Mouse (Mus musculus): ENCODE data around the gene Rpl19.

Gene Rpl19

DNA sequence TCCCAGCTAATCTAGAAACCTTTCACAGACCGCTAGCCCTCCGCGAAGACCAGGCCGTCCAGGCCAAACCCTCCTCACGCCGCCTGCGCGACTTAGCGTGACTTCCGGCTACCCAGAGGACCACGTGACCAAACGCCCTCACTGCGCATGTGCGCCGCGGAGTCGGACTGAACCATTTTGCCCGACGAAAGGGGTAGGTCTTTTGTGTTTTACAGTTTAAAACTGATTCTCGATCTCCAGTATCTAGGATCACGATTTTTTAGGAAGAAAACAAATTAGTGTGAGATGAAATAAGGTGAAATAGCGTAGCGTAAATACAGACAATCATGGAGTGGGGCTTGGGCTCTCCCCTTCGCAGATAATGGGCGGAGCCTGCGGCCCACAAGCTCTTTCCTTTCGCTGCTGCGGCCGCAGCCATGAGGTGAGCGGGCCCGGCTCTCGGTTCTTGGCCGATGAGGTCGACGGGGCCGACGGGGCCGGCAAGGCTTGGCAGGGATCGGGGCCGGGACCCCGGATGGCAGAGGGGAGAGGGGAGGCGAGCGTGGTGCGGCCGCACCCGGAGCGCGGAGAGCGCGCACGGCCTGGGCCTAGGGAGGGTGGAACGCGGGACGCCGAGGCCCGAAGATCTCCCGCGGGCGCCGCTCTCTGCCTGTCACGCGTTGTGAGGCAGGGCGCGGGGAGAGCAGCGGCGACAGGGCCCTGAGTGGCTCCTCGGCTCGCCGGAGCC lies at the start of gene Rpl19:
Gene Rpl19, plus strand, starts transcription at position 141 of the 727 bp plus-strand sequence.
- in situ Hi-C loops (cut with MboI, MseI), result no loop called here

DNA sequence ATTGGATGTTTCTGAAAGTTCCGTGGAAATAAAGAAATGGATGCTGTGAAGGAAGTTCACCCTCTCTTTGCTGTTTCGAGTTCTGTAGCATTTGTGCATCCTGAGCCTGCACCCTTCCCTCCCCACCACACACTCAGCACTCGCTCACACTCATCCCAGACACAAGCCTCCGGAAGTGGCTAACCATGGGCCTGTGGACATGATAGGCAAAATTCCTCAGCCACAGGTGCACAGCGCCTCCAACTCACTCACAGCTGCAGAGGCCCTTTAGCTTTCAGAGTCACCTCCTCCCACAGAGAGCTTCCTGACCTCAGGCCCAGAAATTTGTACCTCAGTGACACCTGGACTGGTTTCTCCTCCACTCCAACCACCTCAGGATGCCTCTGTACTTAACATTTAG lies 48.7 kb upstream of the Rpl19 start:
- in situ Hi-C loops (cut with MboI, MseI), result no loop called here

DNA sequence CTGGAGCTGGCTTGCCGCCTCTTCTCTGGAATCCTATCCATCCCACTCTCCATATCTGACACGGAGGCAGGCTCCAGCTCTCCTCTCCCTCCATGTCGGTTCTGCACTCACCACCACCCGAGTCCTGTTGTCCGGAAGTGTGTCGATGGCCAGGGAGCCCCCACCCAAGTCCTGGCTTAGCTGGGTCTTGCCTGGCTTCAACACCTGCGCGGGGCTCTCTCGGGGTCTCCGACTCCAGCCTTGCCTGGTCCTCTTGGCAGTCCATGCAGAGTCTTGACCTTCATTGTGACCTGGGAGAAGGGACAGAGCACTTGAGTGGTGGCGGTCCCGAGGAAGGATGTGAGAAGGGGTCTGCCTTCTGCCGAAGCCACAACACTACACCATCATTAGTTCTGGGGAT lies 48.1 kb upstream of the Rpl19 start:
- in situ Hi-C loops (cut with MboI, MseI), result no loop called here

DNA sequence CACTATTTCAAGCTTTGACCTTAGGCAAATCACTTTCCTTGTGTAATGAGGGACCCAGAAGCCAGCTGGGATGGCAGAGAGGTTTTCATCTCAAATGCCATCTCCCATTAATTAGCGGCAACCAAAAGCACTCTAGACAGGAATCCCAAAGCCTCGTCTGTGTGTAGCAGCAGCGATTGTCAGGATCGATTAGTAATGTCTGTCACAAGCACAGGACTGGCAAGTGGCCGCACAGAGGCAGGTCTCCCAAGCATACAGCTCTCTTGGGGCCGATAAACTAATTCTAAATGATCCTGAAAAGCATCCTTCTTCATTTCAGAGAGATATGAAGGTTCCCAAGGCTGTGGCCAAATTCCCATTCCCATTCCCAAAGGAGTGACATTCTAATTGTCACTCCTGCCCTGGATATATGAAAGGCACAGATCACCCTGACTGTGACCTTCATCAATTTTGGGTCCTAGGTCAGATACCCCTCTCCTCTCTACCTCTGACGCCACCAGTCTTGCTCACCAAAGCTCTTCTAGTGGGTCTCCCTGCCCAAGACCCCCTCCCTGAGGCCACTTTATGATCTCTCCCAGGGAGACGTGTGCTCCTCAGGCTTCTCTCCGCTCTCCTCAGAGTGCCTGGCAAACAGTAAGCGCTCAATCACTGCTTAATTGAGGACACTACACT lies 46.5 kb upstream of the Rpl19 start:
- in situ Hi-C loops (cut with MboI, MseI), result no loop called here

DNA sequence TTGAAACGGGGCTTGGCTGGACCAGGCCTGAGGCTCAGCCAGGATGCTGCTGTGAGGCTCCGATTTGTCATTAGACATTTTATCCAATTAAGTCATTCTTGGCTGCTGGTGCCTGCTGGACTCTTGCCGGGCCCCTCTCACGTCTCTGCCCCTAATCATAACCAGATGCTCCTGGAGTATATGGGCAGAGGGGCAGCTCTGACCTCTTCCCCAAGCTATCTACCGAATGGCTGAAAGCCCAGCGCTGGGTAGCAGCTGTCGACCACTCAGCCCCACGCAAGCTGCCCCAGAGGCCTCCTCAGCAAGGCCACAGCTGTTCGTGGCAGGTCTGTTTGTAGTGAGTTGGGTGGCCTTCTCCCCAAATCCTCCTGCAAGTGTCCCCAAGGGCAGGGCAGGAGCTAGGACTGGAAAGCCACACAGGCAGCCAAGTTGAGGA lies 46.0 kb upstream of the Rpl19 start:
- in situ Hi-C loops (cut with MboI, MseI), result no loop called here

DNA sequence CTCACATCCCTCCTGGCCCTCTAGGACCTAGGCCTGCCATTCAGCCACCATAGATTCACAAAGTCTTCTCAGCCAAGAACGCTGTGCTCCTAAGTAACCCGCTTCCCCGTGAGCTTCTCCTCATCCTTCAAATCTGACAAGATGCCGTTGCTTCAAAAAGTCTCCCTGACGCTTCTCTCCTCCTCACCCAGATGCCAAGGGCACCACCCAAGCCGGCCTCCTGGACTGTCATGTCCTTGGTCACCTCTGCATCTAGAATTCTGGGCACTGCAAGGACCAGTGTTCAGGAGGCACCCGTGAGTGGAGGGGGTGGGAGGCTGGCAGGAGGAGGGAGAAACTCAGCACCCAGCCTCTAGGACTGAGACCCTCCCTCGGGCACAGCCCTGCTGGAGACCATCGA lies 43.8 kb upstream of the Rpl19 start:
- in situ Hi-C loops (cut with MboI, MseI), result no loop called here

DNA sequence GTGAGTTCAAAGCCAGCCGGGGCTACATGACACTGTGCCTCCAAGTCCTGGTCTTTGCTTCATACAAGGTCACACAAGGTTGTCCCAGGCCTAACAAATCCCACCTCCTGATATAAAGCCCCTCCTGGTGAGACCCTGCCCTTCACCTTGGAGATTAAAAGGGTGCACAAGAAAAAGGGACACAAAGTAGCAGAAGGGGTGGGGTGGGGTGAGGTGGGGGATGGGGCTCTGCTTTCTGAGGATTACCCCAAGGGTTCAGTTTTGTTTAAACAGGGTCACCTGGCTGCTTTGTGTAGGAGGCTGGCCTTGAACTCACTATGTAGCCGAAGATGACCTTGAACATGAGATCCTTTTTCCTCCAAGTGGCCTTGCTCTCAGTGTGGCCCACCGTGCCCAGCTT lies 43.0 kb upstream of the Rpl19 start:
- in situ Hi-C loops (cut with MboI, MseI), result no loop called here

DNA sequence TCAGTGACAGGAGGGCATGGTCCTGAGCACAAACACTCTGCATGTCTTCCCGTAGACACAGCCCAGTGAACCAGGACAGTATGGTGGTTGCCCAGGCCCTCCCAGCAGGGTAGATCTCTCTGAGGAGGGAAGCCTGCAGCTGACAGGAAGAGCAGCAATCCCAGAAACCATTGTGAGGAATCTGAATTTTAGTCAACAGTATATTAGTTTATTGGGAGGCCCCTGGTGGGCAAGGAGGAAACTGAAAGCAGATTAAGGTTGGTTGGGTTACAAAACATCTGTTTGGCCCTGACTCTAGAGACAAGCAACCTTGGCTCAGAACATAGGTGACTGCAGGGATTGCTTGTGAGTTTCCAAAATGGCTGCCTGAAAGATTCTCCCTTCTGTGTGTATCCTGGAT lies 42.5 kb upstream of the Rpl19 start:
- in situ Hi-C loops (cut with MboI, MseI), result no loop called here

DNA sequence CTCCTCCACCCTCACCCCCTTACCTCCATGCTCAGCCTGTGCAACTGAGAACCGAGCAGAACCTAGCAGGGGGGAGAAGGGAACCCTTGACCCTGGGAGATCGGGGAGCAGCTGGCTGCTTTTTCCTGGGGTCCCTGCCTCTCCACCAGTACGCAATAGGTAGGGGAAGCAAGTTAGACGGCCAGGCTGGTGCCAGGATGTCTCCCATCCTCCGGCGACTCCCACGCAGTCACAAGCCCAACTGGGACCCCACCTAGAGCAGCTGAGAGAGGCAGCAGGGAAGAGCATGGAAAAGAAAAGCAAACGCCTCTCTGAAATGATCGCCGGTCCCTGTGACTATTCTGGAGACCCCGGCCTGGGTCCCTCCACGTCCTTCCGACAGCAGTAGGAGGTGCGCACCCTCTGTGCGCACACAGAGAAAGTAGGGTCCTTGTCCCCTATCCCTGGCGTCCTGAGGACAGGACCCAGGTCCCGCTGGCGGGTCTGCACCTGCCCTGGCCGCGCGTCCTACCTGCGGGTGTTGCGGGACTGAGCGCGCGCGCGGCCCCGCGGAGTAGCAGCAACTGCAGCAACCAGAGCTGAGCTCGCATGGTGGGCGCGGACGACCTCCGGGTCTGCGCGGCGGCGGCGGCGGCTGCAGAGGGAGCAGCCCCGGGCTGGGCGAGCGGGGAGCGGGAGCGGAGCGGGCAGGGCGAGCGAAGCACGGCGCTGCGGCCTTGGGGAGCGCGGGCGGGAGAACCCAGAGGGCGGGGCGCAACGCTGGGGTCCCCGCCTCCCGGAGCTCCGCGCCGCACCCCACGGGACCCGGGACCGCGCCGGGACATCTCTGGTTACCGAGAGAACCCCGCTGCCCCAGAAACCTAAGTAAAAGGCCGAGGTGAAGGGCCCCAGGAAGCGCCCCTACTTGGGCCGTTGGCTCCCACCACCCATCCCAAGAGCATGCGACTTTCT lies 40.5 kb upstream of the Rpl19 start, which contains the start of gene Plxdc1:
Gene Plxdc1, minus strand, starts transcription at position 718 of the 951 bp plus-strand sequence.
- in situ Hi-C loops (cut with MboI, MseI), result no loop called here

DNA sequence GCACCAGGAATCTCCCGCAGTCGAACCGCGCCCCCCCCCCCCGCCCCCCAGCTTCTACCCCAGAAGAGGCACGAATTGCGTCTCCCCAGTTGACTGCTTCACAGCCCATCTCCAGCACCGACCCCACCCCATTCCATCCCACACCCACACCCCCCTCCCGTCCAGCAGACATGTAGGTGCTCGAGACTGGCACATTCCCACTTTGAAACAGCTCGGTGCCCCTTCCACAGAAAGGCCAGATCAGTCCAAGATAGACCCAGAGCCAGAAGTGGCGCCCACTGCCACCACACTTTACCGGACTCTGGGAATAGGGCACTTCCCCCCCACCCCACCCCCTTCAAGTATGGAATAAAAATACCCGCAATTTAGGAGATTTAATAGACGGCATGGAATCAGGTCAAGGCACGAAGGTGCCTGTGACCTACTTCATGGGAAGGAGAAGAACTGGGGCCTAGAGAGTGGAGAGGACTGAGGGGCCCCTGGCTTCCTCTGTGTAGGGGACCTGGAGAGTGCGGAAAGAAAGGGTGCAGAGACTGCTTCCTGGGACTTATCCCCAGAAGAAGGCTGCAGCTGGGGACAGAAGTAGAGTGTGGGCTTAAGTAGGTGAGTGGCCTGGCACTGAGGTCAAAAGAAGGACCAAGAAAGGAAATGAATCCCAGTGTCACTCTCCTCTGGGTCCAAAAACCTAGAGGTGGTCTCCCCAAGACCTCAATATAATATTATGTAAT lies 39.6 kb upstream of the Rpl19 start:
- in situ Hi-C loops (cut with MboI, MseI), result no loop called here

DNA sequence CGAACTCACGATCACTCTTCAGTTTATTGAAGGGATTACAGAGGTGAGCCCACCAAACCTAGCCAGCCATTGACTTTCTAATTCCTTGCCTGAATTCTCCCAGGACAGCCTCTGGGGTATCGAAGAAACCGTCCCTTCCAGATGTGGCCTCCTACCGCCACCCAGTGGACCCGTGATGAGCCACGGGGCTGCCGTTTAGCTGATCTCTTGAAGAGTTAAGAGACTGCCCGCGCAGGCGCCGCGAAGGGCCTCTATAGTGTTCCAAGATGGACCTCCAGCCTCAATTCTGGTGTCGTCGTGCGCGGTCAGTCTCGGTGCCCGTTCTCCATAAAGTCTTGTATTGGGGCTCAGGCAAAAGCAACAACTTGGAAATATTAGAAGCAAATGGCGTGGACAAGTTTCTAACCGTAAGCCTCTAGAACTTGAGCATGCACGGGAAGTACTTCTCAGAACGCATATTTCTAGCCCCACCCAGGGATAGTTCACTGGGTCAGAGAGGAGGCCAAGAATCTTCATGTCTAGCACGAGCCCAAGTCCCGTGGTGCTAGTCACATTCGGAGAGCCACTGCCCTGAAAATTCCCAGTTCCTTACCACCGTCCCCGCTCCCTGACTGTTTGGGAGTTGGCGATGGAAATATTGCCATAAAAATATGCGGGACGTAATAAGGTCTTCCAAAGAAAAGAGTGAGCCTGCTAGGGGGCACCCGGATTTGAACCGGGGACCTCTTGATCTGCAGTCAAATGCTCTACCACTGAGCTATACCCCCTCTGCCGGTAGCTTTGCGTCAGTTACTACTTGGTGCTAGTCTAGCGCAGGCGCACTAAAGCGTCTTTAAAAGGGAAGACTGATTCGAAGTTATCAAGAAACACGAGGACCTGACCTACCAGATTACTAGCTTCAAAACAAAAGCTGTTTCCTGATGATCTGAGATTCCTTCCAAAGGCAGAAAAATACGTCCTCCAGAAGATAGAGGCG lies 38.7 kb upstream of the Rpl19 start:
- in situ Hi-C loops (cut with MboI, MseI), result no loop called here

DNA sequence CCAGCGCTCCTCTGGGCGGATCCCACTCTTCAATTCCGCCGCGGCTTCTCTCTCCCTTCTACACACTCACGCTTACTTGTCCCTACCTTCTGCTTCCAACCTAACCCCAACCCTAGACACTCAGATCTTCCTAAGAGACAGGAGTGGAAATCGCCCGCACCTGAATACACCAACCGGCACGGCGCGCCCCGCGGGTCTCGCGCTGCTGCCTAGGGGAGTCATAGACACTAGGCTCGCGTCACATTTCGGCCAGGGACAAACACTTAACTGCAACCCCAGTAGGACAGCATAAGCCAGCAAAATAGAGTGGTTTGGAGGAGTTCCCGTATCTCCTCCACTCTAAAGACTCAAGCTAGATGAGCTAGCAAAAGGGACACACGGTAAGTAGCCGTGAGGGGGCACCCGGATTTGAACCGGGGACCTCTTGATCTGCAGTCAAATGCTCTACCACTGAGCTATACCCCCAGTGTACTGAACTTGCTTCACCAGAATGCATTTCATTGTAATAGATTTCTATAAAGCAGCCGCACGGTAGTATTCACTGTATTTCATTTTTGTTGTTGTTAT lies 37.9 kb upstream of the Rpl19 start:
- in situ Hi-C loops (cut with MboI, MseI), result no loop called here

DNA sequence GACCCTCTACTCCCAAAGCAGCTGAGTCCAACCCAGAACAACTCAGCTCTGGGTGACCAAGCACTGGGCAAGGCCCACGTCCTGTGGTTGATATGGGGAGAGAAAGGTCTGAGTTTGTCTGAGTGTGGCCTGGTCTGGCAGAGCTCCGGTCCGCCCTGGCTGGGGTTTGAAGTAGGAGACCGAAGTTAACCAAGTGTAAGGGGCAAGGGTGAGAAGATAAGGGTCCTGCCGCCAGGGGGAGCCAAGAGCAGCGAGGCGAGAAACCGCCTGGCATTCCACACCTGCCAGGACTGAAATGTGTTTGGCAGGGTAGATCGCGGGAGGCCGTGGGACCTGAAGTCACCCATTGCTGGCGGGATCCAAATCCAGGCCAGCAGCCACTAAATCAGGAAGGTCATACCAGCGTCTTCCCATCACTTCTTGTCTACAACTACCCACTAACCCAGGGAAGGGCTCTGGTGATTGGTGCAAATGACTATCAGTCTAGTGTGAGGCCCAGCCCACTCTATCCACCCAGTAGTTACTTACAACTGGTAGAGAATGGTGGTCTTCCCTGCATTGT lies 31.9 kb upstream of the Rpl19 start:
- in situ Hi-C loops (cut with MboI, MseI), result loop anchor here (5.0 kb wide), 1 partner anchor 197 kb away; the partner anchor contains the start of gene Lasp1

DNA sequence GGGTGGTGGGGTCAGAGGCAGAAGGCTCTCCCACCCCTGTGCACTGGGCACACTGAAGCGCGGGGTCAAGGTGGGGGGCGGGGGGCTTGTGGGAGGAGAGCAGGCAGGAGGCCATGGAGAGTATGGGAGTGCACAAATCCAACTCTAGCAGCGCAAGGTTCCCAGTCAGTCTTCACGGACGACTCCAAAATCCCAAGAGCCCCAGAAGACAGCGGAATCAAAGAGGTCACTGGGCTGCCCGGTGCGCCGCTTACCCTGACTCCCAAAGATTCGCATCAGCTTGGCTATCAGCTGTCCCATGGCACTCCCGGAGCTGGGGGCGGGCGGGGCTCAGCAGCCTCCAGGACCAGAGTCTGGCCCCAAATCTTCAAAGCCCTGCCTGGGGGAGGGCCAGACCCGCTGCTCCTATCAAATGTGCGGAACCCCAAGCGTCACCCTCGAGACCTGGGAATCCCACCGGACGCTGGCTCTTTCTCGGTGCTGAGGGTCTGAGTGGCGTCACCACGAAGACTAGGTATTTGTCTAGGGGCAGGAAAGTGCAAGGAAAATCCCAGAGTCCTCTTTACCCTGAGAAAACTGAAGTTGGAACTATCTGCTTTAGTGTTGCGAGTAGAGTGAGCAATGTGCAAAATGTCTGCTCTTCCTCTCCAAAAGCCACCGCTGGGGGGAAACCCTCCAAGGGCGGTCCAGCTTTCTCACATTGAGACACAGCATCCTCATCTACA lies 30.8 kb upstream of the Rpl19 start, which contains the start of gene Arl5c:
Gene Arl5c, minus strand, starts transcription at position 618 of the 725 bp plus-strand sequence.
- in situ Hi-C loops (cut with MboI, MseI), result no loop called here

DNA sequence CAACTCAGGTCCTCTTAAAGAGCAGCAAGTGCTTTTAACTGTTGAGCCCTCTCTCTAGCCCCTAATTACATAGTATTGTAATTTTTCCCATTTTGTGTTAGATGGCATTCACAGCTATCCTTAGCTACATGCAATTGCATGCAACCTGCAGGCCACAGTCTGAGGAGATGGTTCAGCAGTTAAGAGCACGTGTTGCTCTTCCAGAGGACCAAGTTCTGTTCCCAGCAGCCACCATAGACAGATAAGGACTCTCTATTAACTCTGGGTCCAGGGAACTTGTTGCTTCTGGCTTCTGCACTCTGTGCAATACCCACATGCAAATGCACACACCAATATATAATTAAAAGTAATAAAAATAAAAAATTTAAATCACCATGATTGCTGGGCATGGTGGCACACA lies 29.8 kb upstream of the Rpl19 start:
- in situ Hi-C loops (cut with MboI, MseI), result no loop called here

DNA sequence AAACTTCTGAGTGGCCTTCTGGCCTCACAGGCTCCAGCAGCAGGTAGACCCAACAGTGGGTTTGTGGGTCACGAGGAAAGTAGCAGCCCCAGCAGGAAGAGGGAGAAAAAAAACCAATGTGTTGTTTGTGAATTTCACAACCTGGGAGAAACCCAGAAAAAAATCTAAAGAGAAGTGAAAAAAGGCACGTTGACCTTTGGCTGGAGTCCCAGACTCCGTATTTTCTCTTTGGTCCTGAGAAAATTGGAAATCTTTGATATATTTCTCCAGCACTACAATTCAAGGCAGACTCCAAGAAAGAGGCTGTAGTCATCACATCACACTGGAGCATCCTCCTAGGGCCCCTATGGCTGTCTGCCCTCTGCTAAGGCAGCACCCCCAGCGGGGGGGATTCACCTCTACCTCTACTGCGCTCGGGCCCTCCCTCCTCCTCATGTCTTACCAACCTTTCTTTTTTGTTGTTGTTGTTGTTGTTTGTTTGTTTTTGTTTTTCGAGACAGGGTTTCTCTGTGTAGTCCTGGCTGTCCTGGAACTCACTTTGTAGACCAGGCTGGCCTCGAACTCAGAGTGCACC lies 29.0 kb upstream of the Rpl19 start:
- in situ Hi-C loops (cut with MboI, MseI), result no loop called here

DNA sequence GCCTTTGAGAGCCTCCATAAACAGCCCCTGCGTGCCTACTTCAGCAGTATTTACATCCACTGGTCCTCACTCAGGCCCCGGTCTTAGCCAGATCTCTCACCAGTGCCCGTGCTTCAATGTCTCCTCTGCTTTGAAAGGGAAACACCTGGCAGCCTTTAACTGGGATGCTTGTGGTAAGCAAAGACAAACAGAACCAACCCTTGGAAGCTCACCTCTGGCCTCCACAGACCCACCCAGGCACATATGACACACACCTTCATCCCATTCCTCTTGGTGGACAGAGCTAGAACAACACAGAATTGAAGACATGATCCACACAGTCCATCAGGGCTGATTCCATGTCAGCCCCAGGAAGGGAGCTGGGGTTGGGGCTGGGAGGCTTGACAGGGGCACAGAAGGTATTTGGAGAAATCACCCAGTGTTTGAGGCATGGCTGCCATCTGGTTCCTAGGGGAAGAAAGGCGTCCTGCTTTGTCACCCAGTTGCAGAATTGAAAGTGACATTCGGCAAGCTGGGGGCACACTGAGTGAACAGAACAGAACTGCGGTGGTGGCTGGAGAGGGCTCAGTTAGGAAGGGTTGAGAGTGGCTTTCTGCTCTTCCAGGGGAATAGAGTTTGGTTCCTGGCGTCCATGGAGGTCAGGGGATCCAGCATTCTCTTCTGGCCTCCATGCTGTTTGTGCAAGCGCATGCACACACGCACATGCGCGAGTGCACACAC lies 28.3 kb upstream of the Rpl19 start:
- in situ Hi-C loops (cut with MboI, MseI), result no loop called here
